Mouse (Mus musculus) left cerebral cortex, adult 2 months (tissue): Measurements from ENCODE around the gene Jtb. TPM values are rescaled to one million over a fixed set of nuclear protein-coding genes. Genes with fewer than 3 reads are reported as not detected.

Experiments
- DNase-seq, 2 experiments: peaks; one replicate each; pipeline ENCODE4 v3.0.0; 2021 to 2022; ENCODE audit warnings: low spot score in 2 of 2, mixed read lengths in 1 of 2; ENCODE audit errors: extremely low spot score in 1 of 2
- H3K27ac ChIP-seq: fragments of 200-600 bp; 2 replicates; pipeline ENCODE4 v1.8.1; 2022
- H3K4me3 ChIP-seq: fragments of 200-600 bp; 2 replicates; pipeline ENCODE4 v1.8.1; 2022
- CTCF ChIP-seq: fragments of 200-600 bp; IDR thresholded peaks from 2 replicates; pipeline ENCODE4 v1.8.1; 2022; ENCODE audit warnings: antibody characterized with exemption, mild to moderate bottlenecking, moderate library complexity
- intact Hi-C: fragments of 180-260 bp; cut with DNase I; formaldehyde crosslinking; loops from one replicate; pipeline ENCODE4 v1.15.1; 2025
- long read RNA-seq, 2 experiments: library from polyadenylated mRNA; stranded (forward); transcript quantifications; one replicate each; pipeline ENCODE4 v2.0.0; 2021; ENCODE audit warnings: borderline mapping rate in 2 of 2
- total RNA-seq, 2 experiments: library from RNA; stranded (reverse); gene quantifications; 2 replicates each; pipeline ENCODE4 v1.2.3; 2021

Jtb gene
- total RNA-seq, result 10 to 100 TPM; 43.8 to 49.5 TPM
- long read RNA-seq, experiment 1, transcript Jtb-201 (5 exons, 1,101 nt), result major isoform, 23 of 41 reads
- long read RNA-seq, experiment 1, partial matches to known transcripts, result 5 of 41 reads
- long read RNA-seq, experiment 1, other reads (novel, unspliced or antisense), result 12 of 41 reads
- long read RNA-seq, experiment 2, transcript Jtb-201 (5 exons, 1,101 nt), result major isoform, 24 of 33 reads
- long read RNA-seq, experiment 2, partial matches to known transcripts, result 6 of 33 reads
- long read RNA-seq, experiment 2, other reads (novel, unspliced or antisense), result 2 of 33 reads

GRCm38 (mm10) chr3:90231507-90232333 lies at the start of gene Jtb:
Gene Jtb, plus strand, starts transcription at chr3:90231597.
- intact Hi-C loops, result loop anchor here (2.0 kb wide), 1 partner anchor 17 kb away; the partner anchor contains the start of gene Slc39a1

GRCm38 (mm10) chr3:90183581-90183980 lies 47.8 kb upstream of the Jtb start:
- TF ChIP-seq CTCF, result no peak
- intact Hi-C loops, result no loop called here
- Histone ChIP-seq H3K27ac (no peak overlapping the region), H3K4me3 (no peak overlapping the region)
- DNase-seq, result no peak

More at GRCm38 (mm10) chr3:90231507-90232333, at the start of gene Jtb:
- DNase-seq, result peak; percentile 92 to 95
- H3K27ac ChIP-seq, result peak within 1 kb of the TSS; percentile 82
- TF ChIP-seq CTCF, result no peak; the same call in none of the 2 replicates
- peak within 1 kb of the TSS; percentile 82 for H3K4me3 ChIP-seq

DNA sequence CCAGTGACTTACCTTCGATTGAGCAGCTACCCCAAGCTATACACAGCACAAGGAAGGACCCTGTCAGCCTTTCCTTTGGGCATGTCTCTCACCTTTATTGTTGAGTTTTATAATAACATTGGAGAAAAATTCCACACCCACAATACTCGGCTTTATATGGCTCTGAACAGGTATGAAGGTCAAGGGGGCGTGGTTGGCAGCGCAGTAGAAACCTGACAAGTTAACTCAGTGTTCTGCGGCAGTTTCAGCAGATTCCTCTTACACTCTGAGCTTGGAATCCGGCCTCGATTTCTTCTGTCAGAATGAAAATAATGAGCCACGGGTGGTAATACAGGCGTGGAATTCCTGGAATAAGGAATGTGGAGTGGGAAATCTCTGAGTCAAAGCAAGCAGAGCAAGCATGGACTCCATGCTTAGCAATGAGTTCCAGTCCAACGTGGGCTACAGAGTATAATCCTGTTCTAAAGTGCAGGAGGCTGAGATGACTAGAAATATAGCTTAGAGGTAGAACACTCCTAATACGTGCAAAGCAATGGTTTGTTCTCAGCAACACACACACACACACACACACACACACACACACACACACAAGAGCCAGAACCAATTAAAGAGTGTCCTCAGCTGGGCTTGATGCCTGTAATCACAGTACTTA lies 40.4 kb upstream of the Jtb start:
- intact Hi-C loops, result no loop called here
- no peak for DNase-seq
- Histone ChIP-seq H3K27ac (no peak overlapping the region), H3K4me3 (no peak overlapping the region)
- TF ChIP-seq CTCF, result no peak

DNA sequence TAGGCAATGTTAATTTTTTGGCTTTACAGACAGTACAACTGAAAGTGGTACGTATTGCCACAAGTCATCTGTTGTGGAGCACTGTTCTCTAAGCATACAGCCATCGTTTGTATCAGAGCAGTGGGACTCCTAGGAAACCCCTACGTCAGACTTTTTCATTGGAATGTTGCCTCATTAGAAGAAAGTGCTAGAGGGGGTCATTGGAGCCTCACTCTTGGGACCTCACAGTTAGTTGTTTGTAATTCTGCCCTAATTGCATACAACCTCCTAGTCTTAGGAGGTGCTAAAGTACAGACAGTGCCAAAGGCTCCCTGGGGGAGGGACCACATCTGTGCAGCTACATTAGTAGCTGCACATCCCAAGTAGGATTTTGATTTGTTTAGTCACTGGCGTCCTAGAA lies 36.6 kb upstream of the Jtb start:
- intact Hi-C loops, result no loop called here
- DNase-seq, result no peak
- Histone ChIP-seq H3K27ac (no peak overlapping the region), H3K4me3 (no peak overlapping the region)
- TF ChIP-seq CTCF, result no peak

DNA sequence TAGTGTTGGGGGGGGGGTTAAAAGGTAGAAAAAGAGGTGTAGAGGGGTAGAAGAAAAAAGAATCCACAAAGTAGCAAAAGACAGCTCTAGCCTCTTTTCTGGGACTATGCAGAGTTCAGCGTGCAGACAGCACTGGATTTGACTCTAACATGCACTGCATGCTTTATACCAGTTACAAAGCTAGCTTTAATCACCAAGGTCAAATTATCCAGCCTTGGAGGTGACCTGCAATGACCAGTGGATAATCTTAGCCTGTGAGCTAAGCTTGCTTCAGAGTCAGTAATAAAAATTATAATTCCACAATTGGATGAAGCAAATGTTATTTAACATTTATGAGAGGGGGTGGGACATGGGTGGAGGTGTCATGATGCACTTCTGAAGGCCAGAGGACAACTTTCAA lies 35.8 kb upstream of the Jtb start:
- Histone ChIP-seq H3K4me3 (no peak overlapping the region), H3K27ac (no peak overlapping the region)
- DNase-seq, result no peak
- TF ChIP-seq CTCF, result no peak
- intact Hi-C loops, result no loop called here

DNA sequence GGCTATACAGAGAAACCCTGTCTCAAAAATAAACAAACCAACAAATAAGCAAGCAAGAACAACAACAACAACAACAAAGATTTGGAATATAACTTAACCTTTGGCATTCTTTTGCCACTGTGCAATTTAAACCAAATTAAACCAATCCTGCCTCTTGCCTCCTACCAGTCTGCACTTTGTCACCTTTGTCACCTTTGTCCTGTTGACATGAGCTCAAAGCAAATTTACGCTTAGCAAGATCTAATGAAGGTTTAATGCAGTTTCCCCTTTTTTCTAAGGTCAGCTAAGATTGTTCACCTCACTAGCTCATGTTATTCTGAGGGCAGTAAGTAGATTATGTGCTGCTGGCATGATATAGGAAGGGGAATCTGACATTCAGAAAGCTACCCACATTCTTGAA lies 33.8 kb upstream of the Jtb start:
- no peak for TF ChIP-seq CTCF
- intact Hi-C loops, result no loop called here
- Histone ChIP-seq H3K4me3 (no peak overlapping the region), H3K27ac (no peak overlapping the region)
- DNase-seq, result no peak

GRCm38 (mm10) chr3:90202884-90203283 lies 28.5 kb upstream of the Jtb start:
- intact Hi-C loops, result no loop called here
- H3K27ac ChIP-seq, result no peak overlapping the region
- DNase-seq, result no peak
- no peak for TF ChIP-seq CTCF
- no peak overlapping the region for H3K4me3 ChIP-seq

GRCm38 (mm10) chr3:90203619-90204018 lies 27.8 kb upstream of the Jtb start:
- intact Hi-C loops, result no loop called here
- H3K4me3 ChIP-seq, result no peak overlapping the region
- no peak for DNase-seq
- TF ChIP-seq CTCF, result no peak
- H3K27ac ChIP-seq, result no peak overlapping the region

DNA sequence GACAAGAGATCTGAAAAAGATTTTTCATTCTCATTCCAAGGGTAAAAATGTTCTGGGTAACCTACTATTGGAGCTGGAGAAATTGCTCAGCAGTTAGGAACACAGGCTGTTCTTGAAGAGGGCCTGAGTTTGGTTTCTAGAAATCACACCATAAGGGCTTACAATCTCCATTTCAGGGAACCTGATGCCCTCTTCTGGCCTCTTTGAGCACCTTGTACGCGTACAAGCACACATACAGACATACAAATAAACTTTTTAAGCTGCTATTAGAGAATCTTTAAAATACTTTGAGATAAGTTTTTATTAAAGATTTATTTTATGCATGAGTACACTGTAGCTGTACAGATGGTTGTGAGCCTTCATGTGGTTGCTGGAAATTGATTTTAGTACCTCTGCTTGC lies 26.8 kb upstream of the Jtb start:
- H3K4me3 ChIP-seq, result no peak overlapping the region
- no peak; the same call in 1 of the 2 replicates for TF ChIP-seq CTCF
- intact Hi-C loops, result no loop called here
- DNase-seq, result no peak
- no peak overlapping the region for H3K27ac ChIP-seq

DNA sequence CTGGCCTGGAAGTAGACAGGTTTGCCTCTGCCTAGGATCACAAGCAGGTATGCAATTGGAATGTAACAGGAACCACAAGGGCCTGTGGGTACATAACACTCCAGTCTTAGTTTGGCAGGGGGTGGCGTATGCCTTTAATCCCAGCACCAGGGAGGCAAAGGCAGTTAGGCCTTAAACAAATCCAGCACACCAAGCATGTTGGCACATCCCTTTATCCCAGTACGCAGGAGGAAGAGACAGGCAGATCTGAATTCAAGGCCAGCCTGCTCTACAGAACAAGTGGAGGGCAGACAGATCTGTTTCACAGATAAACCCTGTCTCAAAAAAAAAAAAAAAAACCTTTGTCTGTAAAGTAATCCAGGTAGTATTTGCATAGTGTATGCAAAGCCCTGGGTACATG lies 22.7 kb upstream of the Jtb start:
- intact Hi-C loops, result no loop called here
- no peak for DNase-seq
- no peak for TF ChIP-seq CTCF
- no peak overlapping the region for H3K27ac ChIP-seq
- no peak overlapping the region for H3K4me3 ChIP-seq

DNA sequence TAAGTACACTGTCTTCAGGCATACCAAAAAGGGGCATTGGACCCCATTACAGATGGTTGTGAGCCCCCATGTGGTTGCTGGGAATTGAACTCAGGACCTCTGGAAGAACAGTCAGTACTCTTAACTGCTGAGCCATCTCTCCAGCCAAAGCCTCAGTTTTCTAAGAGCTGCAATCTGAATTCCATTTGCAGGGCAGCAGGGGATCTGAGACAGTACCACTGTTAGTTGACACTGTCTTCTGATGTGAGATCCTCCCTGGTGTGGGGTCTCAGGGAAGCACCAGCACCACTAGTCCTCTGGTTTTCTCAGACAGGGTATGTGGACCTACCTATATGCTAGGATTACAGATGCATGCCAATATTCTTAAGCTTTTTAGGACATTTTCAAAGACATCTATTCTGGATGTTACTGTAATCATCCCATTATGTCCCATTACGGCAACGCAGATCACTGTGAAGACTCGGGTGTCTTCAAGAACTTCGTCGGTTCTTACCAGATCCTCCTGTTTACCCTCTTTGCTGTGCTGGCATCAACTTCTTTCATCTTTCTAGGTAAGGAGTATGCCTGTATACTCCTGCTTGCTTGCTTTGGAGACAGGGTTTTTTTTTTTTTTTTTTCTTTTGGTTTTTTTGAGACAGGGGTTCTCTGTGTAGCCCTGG lies 21.4 kb upstream of the Jtb start:
- intact Hi-C loops, result loop anchor here (5.0 kb wide), 2 partner anchors 93 to 128 kb away; no protein-coding TSS in a partner anchor
- H3K27ac ChIP-seq, result no peak overlapping the region
- DNase-seq, result no peak
- no peak for TF ChIP-seq CTCF
- H3K4me3 ChIP-seq, result no peak overlapping the region
